Mouse (Mus musculus) heart, adult 2 months (tissue): Measurements from ENCODE around the gene Keap1.

ENCODE experiments used
- CTCF ChIP-seq: fragments of 200-600 bp; IDR thresholded peaks from 2 replicates; pipeline ENCODE4 v1.8.1; 2022; ENCODE audit warnings: antibody characterized with exemption, mild to moderate bottlenecking, moderate library complexity
- EP300 ChIP-seq: fragments of 200-500 bp; IDR thresholded peaks from 2 replicates; pipeline ENCODE4 v1.6.1; 2011; ENCODE audit warnings: low read depth, low read length, control low read depth; ENCODE audit not compliant: insufficient read depth
- POLR2A ChIP-seq: fragments of 200-500 bp; IDR thresholded peaks from 2 replicates; pipeline ENCODE4 v1.6.1; 2011; ENCODE audit warnings: mild to moderate bottlenecking, low read depth, low read length, control low read depth; ENCODE audit not compliant: insufficient read depth

DNA sequence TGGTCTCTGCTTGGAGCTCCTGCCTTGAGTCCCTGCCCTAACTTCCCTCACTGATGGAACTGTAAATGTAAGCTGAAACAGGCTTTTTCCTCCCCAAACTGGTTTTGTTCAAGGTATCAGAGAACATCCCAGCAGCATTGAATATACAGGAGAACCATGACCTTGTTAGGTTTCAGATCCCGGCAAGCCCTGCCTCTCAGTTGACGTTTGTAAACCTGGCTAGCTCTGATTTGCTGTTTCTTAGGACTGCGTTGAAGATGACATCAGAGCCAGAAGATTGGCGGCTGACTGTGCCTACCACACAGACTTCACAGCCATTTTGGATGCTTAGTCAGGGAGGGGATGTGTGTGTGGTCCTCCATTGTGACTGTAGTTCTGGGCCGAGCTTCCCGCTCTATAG, 15.3 kb downstream of the Keap1 start:
- TF ChIP-seq POLR2A (no peak), CTCF (no peak), EP300 (no peak)
